Mouse (Mus musculus) small intestine, adult 2 months (tissue): ENCODE results near the gene Myt1l. TPM values are rescaled to one million over a fixed set of nuclear protein-coding genes. Genes with fewer than 3 reads are reported as not detected.

ENCODE experiments used
- H3K27ac ChIP-seq: fragments of 200-500 bp; 2 replicates; pipeline ENCODE4 v1.5.1; 2012; ENCODE audit warnings: low read depth, low read length, control low read depth, inconsistent platforms; ENCODE audit not compliant: insufficient read depth
- H3K27me3 ChIP-seq: fragments of 200-500 bp; 2 replicates; pipeline ENCODE4 v1.6.1; 2012; ENCODE audit warnings: mild to moderate bottlenecking, moderate library complexity, low read length, inconsistent platforms; ENCODE audit not compliant: control insufficient read depth, insufficient read depth
- H3K36me3 ChIP-seq: fragments of 200-500 bp; 2 replicates; pipeline ENCODE4 v1.6.1; 2012; ENCODE audit warnings: mild to moderate bottlenecking, low read length, control low read depth, inconsistent platforms; ENCODE audit not compliant: control insufficient read depth, insufficient read depth
- H3K4me1 ChIP-seq: fragments of 200-500 bp; 2 replicates; pipeline ENCODE4 v1.6.1; 2012; ENCODE audit warnings: low read length, inconsistent platforms, mixed read lengths; ENCODE audit not compliant: control insufficient read depth, insufficient read depth, insufficient read length
- H3K4me3 ChIP-seq: fragments of 200-500 bp; 2 replicates; pipeline ENCODE4 v1.5.1; 2012; ENCODE audit warnings: low read depth, mild to moderate bottlenecking, control low read depth, inconsistent platforms, low read length, moderate library complexity
- CTCF ChIP-seq: fragments of 200-500 bp; IDR thresholded peaks from 2 replicates; pipeline ENCODE4 v1.5.1; 2012; ENCODE audit warnings: low read depth, mild to moderate bottlenecking, control low read depth, inconsistent platforms, low read length, moderate library complexity, mixed read lengths; ENCODE audit not compliant: insufficient replicate concordance, insufficient read length; ENCODE audit errors: extremely low read depth
- POLR2A ChIP-seq: fragments of 200-500 bp; IDR thresholded peaks from 2 replicates; pipeline ENCODE4 v1.6.1; 2012; ENCODE audit warnings: low read depth, mild to moderate bottlenecking, control low read depth, inconsistent platforms, low read length, moderate library complexity
- WGBS: fragments of 180-500 bp; shearing (Covaris S2); methylation state at CpG from one replicate; pipeline ENCODE4 v1.1.7; 2018; 5-methylcytosine and 5-hydroxymethylcytosine counted together
- polyA plus RNA-seq: library from polyadenylated mRNA; depleted of rRNA; stranded (reverse); fragments of >200 nt; gene quantifications from 2 replicates; pipeline ENCODE4 v1.2.3, GENCODE M21; 2012

The Myt1l gene
- polyA plus RNA-seq, 1 experiment = 0.38 TPM

GRCm38 (mm10) chr12:29700026-29700425 lies 171.8 kb downstream of the Myt1l start:
- no peaks in the 10 kb centered on the region for H3K27me3 ChIP-seq
- no peaks in the 10 kb centered on the region for H3K36me3 ChIP-seq
- no peak overlapping the region for H3K27ac ChIP-seq
- no peak overlapping the region for H3K4me3 ChIP-seq
- H3K4me1 ChIP-seq = peaks cover 3% of the 10 kb centered on the region; the same call in 1 of the 2 replicates
- TF ChIP-seq POLR2A = no peak
- TF ChIP-seq CTCF = no peak
- 69% methylated on average over 3 of the region's 3 CpGs for WGBS

- TF ChIP-seq POLR2A (no peak), CTCF (no peak)
- Histone ChIP-seq H3K4me3 (no peak overlapping the region), H3K4me1 (peaks cover 3% of the 10 kb centered on the region; the same call in 1 of the 2 replicates), H3K36me3 (no peaks in the 10 kb centered on the region), H3K27me3 (no peaks in the 10 kb centered on the region), H3K27ac (no peak overlapping the region)
- 39% methylated on average over 4 of the region's 4 CpGs for WGBS
These were observed 172.9 kb downstream of the Myt1l start for GRCm38 (mm10) chr12:29701076-29701475.

DNA sequence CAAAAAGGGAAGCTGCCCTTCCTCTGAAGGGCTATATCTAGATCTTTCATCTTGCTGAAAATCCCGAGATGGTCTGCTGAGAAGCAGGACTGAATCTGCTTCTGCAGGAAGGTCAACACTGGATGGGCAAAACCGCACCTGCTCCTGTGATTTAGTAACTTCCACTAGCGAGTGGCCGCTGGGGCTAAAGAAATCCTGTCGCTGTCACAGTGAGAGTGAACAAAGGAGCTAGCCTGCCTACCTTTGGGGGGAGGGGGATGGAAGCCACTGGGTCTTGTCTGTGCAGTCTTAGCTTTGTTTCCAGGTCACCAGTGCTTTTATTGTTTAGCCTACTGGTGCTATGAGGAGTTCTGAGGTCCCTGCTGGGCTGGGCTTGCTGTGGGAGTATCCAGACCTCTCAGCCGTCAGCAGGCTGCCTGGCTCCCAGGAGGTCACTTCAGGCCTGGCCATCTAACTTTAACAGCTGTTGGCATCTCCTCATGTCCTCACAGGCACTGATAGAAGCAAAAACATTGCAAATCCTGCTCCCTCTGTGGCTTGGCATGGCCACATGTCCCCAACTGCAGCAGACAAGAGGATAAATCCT lies 173.6 kb downstream of the Myt1l start:
- no peak overlapping the region for H3K4me3 ChIP-seq
- TF ChIP-seq CTCF (no peak), POLR2A (no peak)
- H3K36me3 ChIP-seq = no peaks in the 10 kb centered on the region
- H3K4me1 ChIP-seq = peaks cover 3% of the 10 kb centered on the region; the same call in 1 of the 2 replicates
- no peaks in the 10 kb centered on the region for H3K27me3 ChIP-seq
- WGBS = 60% methylated on average over 6 of the region's 6 CpGs
- H3K27ac ChIP-seq = no peak overlapping the region

GRCm38 (mm10) chr12:29702626-29703025 lies 174.4 kb downstream of the Myt1l start:
- TF ChIP-seq CTCF (no peak), POLR2A (no peak)
- Histone ChIP-seq H3K27ac (no peak overlapping the region), H3K4me3 (no peak overlapping the region), H3K27me3 (no peaks in the 10 kb centered on the region), H3K36me3 (no peaks in the 10 kb centered on the region), H3K4me1 (peaks cover 3% of the 10 kb centered on the region; the same call in 1 of the 2 replicates)
- 70% methylated on average over 4 of the region's 4 CpGs for WGBS

DNA sequence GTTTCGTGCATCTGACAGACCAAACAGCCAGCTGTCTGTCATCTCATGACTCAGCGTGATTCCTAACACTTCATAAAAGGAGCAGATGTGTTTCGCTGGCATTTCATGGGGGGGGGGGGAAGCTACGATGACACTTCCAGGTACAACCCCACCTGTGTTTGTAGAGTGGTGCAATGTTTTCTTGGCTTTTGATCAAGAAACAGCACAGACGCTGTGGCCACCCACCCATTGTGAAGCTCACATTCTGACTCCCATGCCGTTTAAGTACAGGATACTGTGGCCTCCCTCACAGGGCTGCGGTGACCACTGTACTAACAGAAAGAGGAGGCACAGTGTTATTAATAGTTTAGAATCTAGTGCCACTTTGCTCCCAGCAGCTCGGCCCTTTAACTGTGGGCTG lies 175.4 kb downstream of the Myt1l start:
- Histone ChIP-seq H3K4me3 (no peak overlapping the region), H3K27me3 (no peaks in the 10 kb centered on the region), H3K27ac (no peak overlapping the region), H3K36me3 (no peaks in the 10 kb centered on the region), H3K4me1 (peaks cover 3% of the 10 kb centered on the region; the same call in 1 of the 2 replicates)
- TF ChIP-seq CTCF (no peak), POLR2A (no peak)
- WGBS = 56% methylated on average over 8 of the region's 8 CpGs

- H3K4me1 ChIP-seq = no peaks in the 10 kb centered on the region
- TF ChIP-seq POLR2A (no peak), CTCF (no peak)
- H3K4me3 ChIP-seq = no peak overlapping the region
- WGBS = 71% methylated on average over 3 of the region's 3 CpGs
- H3K27me3 ChIP-seq = no peaks in the 10 kb centered on the region
- no peaks in the 10 kb centered on the region for H3K36me3 ChIP-seq
- no peak overlapping the region for H3K27ac ChIP-seq
These were observed 178.9 kb downstream of the Myt1l start for GRCm38 (mm10) chr12:29707094-29707493.

GRCm38 (mm10) chr12:29708166-29708565 lies 180.0 kb downstream of the Myt1l start:
- Histone ChIP-seq H3K4me3 (no peak overlapping the region), H3K27me3 (no peaks in the 10 kb centered on the region), H3K36me3 (no peaks in the 10 kb centered on the region), H3K27ac (no peak overlapping the region), H3K4me1 (no peaks in the 10 kb centered on the region)
- 74% methylated on average over 3 of the region's 3 CpGs for WGBS
- TF ChIP-seq CTCF (no peak), POLR2A (no peak)
